Mouse (Mus musculus): Measurements from ENCODE around the gene Sun1.

- TF ChIP-seq POLR2A (IDR thresholded peaks at IDR 0.05; ENCODE audit: insufficient read depth, low read length) (peak; percentile 33), CTCF (IDR thresholded peaks at IDR 0.05; ENCODE audit: low read depth, low read length) (no peak)
Measured at GRCm38 (mm10) chr5:139199995-139200769, at the start of gene Sun1.

Measured in ES-Bruce4 (cell line).